Mouse (Mus musculus) splenic B cell, adult 2 months (primary cell): ENCODE measurements around the gene D930048N14Rik.
A peak's percentile ranks its signal among the peaks of the same experiment; 100 is the strongest.

Source experiments
- DNase-seq: peaks from one replicate; pipeline ENCODE4 v3.0.0-alpha.2; 2011; ENCODE audit warnings: low read depth, low spot score
- H3K27me3 ChIP-seq: 2 replicates; pipeline ENCODE4 v1.6.1; 2012; ENCODE audit warnings: mild to moderate bottlenecking, low read length, moderate library complexity, mixed read lengths; ENCODE audit not compliant: control insufficient read depth, poor library complexity, insufficient read depth, severe bottlenecking
- H3K36me3 ChIP-seq: 2 replicates; pipeline ENCODE4 v1.6.1; 2012; ENCODE audit warnings: mild to moderate bottlenecking, low read length, moderate library complexity, mixed read lengths; ENCODE audit not compliant: control insufficient read depth, poor library complexity, insufficient read depth, severe bottlenecking

The D930048N14Rik gene

DNA sequence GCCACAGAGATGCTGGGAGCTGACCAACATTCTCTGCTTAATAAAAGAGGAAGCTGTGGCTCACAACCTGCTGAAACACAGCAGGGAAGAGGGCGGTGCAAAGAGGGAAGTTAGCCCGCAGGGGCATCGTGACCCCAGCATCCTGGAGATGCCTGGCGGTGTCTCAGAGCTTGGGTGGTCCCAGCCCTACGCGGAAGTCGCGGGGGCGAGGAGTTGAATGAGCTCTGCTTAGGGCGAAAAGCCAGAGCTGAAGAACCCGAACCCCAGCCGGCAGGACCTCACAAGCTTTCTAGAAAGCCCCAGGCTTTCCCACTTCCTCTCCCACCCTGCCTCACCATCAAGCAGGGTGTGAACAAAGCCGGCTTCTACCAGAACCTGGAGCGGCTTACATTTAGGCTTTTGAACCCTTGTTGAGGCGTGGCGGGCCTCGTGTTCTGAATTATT lies 12.8 kb upstream of the D930048N14Rik start:
- Histone ChIP-seq H3K27me3 (no peaks in the 10 kb centered on the region), H3K36me3 (no peaks in the 10 kb centered on the region)
- peak; percentile 85 for DNase-seq

DNA sequence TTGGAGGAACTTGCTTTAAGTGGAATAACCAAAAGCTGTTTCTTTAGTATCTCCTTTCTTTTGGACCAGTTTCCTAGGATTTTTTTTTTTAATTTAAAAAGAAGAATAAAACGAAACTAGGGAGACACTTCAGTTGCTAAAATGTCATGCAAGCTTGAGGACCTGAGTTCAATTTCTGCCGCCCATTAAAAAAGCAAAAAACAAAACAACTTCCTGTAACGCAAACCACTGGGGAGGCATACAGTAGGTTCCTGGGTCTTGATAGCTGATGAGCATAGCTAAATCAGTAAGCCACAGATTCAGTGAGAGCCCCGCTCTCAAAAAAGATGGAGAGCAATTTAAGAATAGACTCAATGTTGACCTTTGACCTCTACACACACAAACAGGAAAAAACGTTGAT lies 12.3 kb upstream of the D930048N14Rik start:
- Histone ChIP-seq H3K36me3 (no peaks in the 10 kb centered on the region; the same call in 1 of the 2 replicates), H3K27me3 (no peaks in the 10 kb centered on the region)
- DNase-seq: no peak

DNA sequence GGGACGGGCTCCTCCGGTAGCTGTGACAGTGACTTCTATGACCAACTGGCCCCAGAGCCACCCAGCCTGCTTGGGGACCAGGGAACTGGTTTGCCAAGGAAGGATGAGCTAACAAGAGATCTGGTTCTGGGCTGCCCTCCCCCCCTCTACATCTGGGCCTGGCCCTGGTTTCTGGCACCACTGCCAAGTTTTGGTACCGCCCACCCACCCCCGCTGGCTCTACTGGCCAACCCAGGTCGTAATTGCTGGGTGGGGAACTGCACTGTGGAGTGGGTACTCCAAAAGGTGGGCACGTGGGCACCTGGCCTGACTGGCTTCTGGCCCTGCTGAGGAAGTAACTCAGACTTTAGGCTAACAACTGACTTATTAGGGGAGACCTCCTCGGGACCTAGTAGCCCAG lies 10.0 kb upstream of the D930048N14Rik start:
- Histone ChIP-seq H3K27me3 (no peaks in the 10 kb centered on the region), H3K36me3 (no peaks in the 10 kb centered on the region; the same call in 1 of the 2 replicates)
- DNase-seq: no peak

DNA sequence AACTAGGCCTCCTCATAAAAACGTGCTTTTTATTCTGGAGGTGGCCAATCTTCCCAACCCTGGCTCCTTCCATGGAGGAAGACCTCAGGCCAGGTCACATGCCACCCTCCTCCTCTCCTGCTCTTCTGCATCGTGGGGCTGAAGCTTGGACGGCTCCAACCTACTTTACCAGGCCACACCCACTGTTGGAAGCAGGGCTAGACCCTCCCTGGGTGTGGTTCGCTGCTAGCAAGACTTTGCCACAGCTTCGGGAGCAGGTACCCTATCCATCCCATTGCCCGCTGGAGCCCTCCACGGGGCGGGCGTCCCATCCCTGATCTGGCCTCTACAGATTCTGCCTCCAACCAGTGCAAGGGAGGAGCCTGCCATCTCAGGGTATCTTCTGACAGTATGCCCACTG lies 7.6 kb upstream of the D930048N14Rik start:
- Histone ChIP-seq H3K27me3 (no peaks in the 10 kb centered on the region), H3K36me3 (no peaks in the 10 kb centered on the region; the same call in 1 of the 2 replicates)
- DNase-seq: no peak

DNA sequence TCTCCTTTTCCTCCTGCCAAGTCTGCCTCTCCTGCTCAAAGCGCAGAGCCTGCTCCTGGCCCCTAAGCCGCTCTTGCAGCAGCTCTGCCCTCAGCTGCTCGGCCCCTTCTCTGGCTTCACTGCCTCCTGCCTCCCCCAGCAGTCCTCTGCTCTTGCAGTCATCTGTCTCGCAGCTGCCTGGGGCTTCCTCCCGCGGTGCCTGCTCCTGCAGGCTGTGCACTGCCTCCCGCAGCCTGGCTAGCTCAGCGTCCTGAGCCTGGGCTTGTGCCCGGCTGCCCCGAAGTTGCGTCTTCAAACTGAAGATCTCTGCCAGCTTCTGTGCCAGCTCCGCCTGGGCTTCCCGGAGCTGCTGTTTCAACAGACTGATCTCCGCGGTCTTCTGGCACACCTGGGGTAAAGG lies 7.0 kb upstream of the D930048N14Rik start:
- Histone ChIP-seq H3K27me3 (no peaks in the 10 kb centered on the region), H3K36me3 (no peaks in the 10 kb centered on the region; the same call in 1 of the 2 replicates)
- no peak for DNase-seq

DNA sequence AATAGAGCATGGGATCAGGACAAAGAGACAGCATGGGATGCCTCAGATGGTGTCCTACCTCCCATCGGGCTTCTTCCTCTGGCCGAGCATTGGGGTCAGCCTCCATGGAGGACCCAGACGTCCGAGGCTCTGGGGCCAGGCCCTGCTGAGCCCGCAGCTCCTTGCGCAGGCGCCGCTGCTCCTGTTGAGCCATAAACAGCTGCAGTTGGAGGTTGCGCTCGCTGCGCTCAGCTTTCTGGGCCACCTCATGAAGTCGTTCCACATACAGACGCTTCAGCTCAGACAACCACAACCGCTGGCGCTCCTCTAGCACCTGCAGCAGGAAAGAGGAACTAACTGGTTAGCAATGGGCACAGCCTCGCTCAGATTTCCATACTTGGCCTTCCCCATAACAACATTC lies 6.5 kb upstream of the D930048N14Rik start:
- no peaks in the 10 kb centered on the region; the same call in 1 of the 2 replicates for H3K36me3 ChIP-seq
- DNase-seq: peak; percentile 91
- H3K27me3 ChIP-seq: no peaks in the 10 kb centered on the region

DNA sequence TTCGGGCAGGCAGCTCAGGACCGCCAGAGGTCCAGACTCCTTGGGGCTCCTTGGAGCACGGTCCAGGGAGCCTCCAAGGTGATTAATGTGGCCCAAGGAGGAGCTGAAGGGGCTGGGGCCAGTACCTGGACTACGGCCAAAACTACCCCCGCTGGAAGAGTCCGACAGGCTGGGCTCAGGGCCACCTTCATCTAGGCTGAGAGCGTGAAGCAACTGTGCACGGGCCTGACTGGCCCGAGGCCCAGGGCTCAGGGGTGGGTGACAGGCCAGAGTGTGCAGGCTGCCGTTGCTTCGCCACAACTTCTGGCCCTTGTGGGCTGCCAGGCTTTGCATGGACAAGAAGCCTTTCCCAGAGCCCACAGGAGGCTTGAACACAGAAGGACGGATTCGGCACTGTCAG lies 5.5 kb upstream of the D930048N14Rik start:
- DNase-seq: no peak
- no peaks in the 10 kb centered on the region for H3K27me3 ChIP-seq

DNA sequence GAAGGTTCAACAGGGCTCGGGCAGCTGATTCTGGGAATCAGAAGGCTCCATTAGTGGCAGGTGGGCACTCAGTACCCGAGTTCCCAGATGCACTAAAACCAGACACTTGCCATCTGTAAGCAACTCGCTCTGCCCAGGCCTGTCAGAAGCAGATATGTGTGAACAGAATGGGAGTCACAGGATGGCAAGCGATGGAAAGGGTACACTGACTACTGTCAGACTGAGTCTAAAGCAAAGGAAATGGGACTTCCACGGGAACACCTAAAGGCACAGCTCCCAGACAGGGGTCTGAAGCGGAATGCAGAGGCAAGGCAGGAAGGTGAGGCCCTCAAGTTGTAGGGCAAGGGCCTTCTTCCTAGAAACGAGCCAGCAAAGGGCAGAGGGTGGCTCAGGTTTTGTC lies 4.5 kb upstream of the D930048N14Rik start:
- H3K27me3 ChIP-seq: no peaks in the 10 kb centered on the region
- no peak for DNase-seq
- no peaks in the 10 kb centered on the region; the same call in 1 of the 2 replicates for H3K36me3 ChIP-seq

More for the DNA sequence above, 5.5 kb upstream of the D930048N14Rik start:
- no peaks in the 10 kb centered on the region; the same call in 1 of the 2 replicates for H3K36me3 ChIP-seq

DNA sequence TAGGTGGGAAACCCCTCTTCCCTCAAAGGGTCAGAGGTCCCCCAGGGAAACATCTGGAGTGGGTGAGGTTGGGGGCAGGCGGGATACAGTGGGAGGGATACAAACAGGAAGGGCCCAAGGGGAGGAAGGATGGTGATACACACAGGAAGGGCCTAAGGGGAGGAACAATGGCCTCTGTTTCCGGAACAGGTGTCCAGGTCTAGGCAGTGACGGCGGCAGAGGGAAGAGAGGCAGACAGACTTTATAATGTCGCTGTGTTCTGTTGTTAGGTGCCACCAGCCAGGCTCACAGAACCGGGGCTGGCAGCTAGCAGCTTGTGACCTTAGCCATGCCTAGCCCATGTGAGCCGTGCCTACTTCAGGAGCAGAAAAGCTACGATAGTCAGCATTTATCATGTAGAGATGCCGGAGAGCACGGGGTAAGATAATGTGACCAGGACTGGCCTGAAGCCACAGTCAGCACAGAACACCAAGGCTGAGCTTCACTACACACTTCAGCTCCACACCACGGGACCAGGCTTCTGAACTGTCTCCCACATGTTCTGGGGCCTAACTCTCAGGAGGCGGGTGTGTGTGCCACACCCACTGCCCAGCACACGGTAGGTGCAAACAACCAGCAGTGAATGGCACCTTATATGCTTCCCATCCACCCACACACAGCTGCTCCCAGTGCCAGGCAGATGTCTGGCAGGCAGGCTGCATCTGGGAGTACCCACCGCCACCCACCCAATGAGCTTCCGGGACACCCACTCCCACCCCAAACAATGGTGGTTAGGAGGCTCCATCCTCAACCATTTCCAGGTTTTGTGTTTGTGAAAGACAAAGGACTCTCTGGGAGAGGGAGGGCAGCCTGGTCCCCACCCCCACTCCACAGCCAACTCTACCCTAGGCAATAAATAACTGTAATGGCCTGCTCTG lies 3.7 kb upstream of the D930048N14Rik start:
- Histone ChIP-seq H3K27me3 (no peaks in the 10 kb centered on the region), H3K36me3 (no peaks in the 10 kb centered on the region; the same call in 1 of the 2 replicates)
- DNase-seq: peak; percentile 55

DNA sequence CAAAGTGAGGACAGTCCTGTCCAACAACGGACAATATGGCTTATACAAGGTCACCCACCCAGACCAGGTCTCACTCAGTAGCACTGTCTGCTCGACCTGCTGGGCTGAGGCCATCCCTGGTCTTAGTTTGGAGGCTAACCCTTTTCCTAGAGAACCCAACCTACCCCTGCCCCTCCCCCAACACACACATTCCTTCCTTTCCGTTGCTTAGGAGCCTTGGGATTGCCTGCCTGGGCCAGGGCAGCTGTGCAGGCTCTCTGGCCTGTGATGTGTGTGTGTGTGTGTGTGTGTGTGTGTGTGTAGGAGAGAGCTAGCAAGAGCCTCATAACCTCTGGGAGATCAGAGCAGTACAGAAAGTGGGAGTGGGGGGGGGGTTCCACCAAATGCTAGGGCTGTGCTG lies 2.2 kb upstream of the D930048N14Rik start:
- no peak for DNase-seq
- Histone ChIP-seq H3K36me3 (no peaks in the 10 kb centered on the region; the same call in 1 of the 2 replicates), H3K27me3 (no peaks in the 10 kb centered on the region)

DNA sequence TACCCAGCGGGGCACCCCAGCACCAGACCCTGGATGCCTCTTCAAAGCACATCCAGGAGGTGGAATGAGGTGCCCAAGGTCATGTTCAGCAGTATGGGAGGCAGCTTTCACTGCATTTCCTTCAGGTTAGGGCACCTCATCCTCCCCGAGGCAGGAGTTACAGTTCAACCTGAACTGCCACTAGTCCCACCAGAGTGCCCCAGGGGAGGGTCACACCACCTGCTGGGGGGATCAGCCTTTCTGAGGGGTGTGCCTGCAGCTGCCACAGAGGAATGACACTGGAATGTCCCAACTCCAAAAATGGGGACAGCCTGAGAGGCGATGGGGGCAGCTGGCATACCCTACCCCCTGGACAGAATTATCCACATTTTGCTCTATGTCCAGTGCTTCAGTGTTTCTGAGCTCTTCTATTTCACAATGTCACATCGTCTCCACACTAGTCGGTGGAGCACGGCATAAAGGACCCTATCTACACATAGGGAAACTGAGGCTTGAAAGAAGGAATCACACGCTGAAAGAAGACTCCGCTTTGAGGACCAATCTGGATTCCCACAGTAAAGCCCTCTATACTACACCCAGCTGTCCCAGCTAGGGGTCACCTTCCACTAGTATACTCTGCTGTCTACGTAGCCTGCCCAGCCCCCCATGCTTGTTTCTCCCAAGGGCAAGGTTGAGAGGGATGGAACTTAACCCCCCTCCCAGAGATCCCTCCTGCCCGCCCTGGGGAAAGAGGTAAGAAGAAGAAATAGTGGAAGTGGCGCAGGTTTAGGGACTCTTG lies 1.5 kb upstream of the D930048N14Rik start:
- no peak for DNase-seq
- Histone ChIP-seq H3K27me3 (no peaks in the 10 kb centered on the region), H3K36me3 (no peaks in the 10 kb centered on the region; the same call in 1 of the 2 replicates)

DNA sequence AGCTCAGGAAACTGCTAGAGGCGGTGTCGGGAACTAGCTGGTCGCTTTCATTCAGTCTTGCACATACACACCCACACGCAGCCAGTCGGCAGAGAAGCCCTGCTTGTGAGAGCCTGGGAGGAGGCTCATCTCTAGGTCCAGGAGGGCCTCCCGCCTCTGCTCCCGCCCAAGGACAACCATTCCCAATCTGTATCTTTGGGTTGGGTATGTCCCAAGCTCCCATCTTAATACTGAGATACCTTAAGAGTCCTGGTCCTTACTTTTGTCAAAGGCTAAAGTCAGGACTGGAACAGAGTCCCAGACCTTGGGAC lies 910 bp upstream of the D930048N14Rik start:
- H3K36me3 ChIP-seq: no peaks in the 10 kb centered on the region; the same call in 1 of the 2 replicates
- peak; percentile 44 for DNase-seq
- H3K27me3 ChIP-seq: no peaks in the 10 kb centered on the region

DNA sequence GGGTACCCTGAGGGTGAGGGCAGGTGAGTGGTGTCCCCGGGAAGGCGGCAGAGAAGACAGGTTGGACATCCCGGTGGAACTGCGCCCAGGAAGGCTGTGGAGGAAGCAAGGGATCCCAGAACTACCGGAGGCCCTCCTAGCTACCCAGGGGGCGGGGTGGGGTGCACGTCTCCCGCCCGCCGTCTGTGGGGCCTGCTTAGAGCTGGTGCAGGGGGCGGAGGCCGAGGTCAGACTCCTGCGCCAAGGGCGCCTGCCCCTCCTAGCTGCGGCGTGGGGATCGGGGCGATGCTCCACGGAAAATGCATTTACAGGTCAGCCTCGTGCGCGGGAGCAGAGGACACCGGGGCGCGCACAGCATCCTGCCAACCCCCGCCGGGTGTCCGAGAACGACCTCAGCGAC lies 493 bp upstream of the D930048N14Rik start:
- no peak for DNase-seq
- no peaks in the 10 kb centered on the region for H3K27me3 ChIP-seq
- no peaks in the 10 kb centered on the region; the same call in 1 of the 2 replicates for H3K36me3 ChIP-seq

DNA sequence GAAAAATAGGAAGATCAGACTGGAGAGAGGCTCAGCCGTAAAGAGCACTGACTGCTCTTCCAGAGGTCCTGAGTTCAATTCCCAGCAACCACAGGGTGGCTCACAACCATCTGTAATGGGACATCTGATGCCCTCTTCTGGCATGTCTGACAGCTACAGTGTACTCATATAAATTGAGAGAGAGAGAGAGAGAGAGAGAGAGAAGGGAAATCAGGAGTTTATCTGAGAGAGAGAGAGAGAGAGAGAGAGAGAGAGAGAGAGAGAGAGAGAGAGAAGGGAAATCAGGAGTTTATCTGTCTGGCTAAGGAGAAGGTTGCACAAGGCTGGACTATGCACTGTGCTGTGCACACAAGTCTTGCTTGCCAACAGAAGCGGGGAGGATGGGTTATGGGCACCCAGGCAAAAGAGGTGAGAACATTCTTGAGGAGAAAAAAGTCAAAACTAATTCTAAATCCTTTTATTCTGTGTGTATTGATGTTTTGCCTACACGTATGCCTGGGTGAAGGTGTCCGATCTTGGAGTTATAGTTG lies 2.2 kb downstream of the D930048N14Rik start:
- DNase-seq: no peak
- H3K36me3 ChIP-seq: peaks cover 2% of the 10 kb centered on the region; the same call in 1 of the 2 replicates
- H3K27me3 ChIP-seq: no peaks in the 10 kb centered on the region

DNA sequence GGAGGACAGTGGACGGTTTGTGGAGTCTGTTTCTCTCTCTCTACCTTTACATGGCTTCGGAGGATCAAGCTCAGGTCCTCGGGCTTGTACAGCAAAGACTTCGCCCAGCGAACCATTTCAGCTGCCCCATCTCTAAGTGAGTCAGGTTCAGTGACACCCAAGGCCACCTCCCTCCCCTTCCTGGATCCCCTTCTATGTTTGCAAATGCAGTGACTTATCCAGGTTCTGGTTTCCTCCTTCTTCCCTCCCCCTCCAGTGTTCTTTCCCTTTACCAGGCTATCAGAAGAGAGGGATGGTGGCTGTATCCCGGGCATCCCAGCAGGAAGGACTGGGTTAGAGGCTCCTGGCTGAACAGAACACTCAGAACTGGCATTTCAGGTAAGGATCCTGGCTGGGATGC lies 3.0 kb downstream of the D930048N14Rik start:
- Histone ChIP-seq H3K36me3 (peaks cover 2% of the 10 kb centered on the region; the same call in 1 of the 2 replicates), H3K27me3 (no peaks in the 10 kb centered on the region)
- DNase-seq: no peak
